Mouse (Mus musculus): ENCODE measurements around the gene Ndufa3. TPM values are rescaled to one million over a fixed set of nuclear protein-coding genes. Genes with fewer than 3 reads are reported as not detected.
A peak's percentile ranks its signal among the peaks of the same experiment; 100 is the strongest.

Gene Ndufa3
- polyA plus RNA-seq, 1 experiment from 2014 or later, result 405 TPM

DNA sequence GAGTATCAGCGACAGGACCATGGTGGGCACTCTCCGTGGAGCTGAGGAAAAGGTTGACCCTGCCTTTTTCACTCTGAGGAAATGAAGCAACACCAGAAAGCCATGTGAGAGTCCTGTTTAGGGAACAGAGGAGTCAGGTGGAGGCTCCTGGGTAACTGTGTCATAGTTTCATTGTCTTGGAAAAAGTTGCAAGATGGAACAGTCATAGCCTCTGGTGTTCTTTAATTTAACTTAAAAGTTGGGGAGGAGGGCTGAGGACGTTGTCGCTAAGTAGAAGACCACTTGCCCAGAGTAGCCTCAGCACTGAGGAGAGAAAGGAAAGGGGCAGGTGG is 1.1 kb upstream of the Ndufa3 start, which contains the start of gene Oscar:
Oscar (minus strand) TSS at position 101 of the 332 bp plus-strand sequence.
- DNase-seq (ENCODE audit: low spot score) (no peak), ATAC-seq (replicated peaks; ENCODE audit: low FRiP score) (no peak)
- H3K4me3 ChIP-seq (ENCODE audit: low read depth, low read length), result peak within 1 kb of the TSS; percentile 72
- WGBS, result 68% methylated on average over 4 of the region's 4 CpGs
- no peaks in the 10 kb centered on the region for H3K27me3 ChIP-seq (replicated peaks; ENCODE audit: control insufficient read depth, insufficient read depth, low read length)
- H3K27ac ChIP-seq (ENCODE audit: low read depth, low read length), result no peak within 1 kb of the TSS
- peaks cover 6% of the 10 kb centered on the region for H3K36me3 ChIP-seq (ENCODE audit: control insufficient read depth, insufficient read depth, low read length)
- no peak within 1 kb of the TSS for H3K9ac ChIP-seq (ENCODE audit: low read depth, low read length)
- H3K4me1 ChIP-seq (replicated peaks; ENCODE audit: control insufficient read depth, insufficient read depth, low read length), result peaks cover 2% of the 10 kb centered on the region
- peak within 1 kb of the TSS; percentile 53 for H3K4me2 ChIP-seq
- H3K9me3 ChIP-seq (ENCODE audit: control insufficient read depth, low read length), result no peaks in the 10 kb centered on the region

GRCm38 (mm10) chr7:3616389-3617241 is 558 bp upstream of the Ndufa3 start:
- WGBS, result 34% methylated on average over 6 of the region's 6 CpGs
- H3K27me3 ChIP-seq (replicated peaks; ENCODE audit: control insufficient read depth, insufficient read depth, low read length), result no peaks in the 10 kb centered on the region
- H3K36me3 ChIP-seq (ENCODE audit: control insufficient read depth, insufficient read depth, low read length), result peaks cover 6% of the 10 kb centered on the region
- no peak overlapping the region for H3K27ac ChIP-seq (ENCODE audit: low read depth, low read length)
- no peaks in the 10 kb centered on the region for H3K9me3 ChIP-seq (ENCODE audit: control insufficient read depth, low read length)
- ATAC-seq (replicated peaks; ENCODE audit: low FRiP score), result peak; percentile 40
- peak overlapping the region; percentile 53 for H3K4me2 ChIP-seq
- no peak for DNase-seq (ENCODE audit: low spot score)
- no peak overlapping the region for H3K9ac ChIP-seq (ENCODE audit: low read depth, low read length)
- peak overlapping the region; percentile 72 for H3K4me3 ChIP-seq (ENCODE audit: low read depth, low read length)
- peaks cover 2% of the 10 kb centered on the region for H3K4me1 ChIP-seq (replicated peaks; ENCODE audit: control insufficient read depth, insufficient read depth, low read length)

DNA sequence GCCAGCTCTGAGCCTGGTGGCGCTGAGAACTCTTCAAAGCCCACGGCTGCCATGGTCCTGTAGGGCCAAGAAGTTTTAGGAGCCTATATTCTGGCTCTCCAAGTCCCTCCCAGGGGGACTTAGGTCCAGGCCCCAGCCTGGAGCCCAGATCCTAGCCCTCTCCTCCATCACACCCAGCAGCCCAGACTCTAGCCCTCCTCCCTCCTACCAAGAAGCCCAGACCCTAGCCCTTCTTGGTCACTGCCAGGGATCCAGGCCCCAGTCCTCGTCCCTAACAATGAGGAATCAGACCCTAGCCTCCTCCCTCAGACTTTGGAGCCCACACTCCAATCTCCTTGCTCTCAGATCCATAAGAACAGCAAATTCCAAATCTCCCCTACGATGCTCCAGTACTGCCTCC is 11.9 kb downstream of the Ndufa3 start:
- H3K27ac ChIP-seq (ENCODE audit: low read depth, low read length), result no peak overlapping the region

DNA sequence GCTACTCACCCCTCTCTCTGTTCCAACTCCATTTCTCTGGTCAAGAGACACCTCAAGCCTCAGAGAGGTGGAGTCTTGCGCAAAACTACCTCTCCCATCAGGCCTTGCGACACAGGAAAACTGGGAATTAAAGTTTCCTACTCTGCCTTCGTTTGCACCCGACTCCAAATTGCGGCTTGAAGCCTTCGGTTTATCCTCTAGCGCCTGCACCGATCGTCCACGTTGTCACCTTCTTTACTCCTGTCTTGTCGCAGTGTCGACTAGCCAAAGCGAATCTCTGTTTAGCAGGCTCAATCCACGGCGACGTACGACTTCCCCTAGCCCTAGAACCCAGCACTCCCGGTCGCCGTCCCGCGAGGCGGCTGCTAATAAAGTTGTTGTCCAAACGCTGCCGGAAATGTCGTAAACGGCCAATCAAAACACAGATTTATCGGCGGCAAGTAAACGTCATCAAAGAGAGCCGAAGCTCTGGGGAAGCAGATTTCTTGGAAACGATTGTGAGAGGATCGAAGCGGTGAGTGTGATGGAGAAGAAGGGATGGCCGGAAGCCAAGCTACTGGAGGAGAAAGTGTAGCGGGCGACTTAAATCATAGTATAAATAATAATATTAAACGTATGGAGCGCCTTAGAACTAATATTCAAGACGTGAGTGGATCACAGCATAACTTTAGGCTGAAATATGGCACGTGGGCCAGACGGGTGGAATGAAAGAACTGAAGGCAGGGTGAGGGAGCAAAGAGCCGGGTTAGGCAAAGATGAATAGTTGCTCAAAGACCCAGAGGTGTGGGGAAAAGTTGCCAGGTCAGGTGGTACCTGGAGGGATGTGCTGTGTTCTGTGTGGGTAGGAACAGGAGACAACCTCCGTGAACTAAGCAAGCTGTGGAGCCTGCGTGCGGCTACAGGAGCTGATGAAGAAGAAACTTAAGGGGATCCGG is 12.6 kb downstream of the Ndufa3 start, which contains the start of the genes Tfpt and Prpf31:
Tfpt (minus strand) TSS at position 387 of the 935 bp plus-strand sequence.
Prpf31 (plus strand) TSS at position 443 of the 935 bp plus-strand sequence.
- DNase-seq (ENCODE audit: low spot score), result peak; percentile 94
- Histone ChIP-seq H3K27me3 (replicated peaks; ENCODE audit: control insufficient read depth, insufficient read depth, low read length) (no peaks in the 10 kb centered on the region), H3K9me3 (ENCODE audit: control insufficient read depth, low read length) (no peaks in the 10 kb centered on the region), H3K4me2 (peak within 1 kb of the TSS; percentile 87), H3K36me3 (ENCODE audit: control insufficient read depth, insufficient read depth, low read length) (peaks cover 8% of the 10 kb centered on the region; the same call in 1 of the 2 replicates), H3K27ac (ENCODE audit: low read depth, low read length) (peak within 1 kb of the TSS; percentile 40; the same call in 1 of the 2 replicates), H3K4me1 (replicated peaks; ENCODE audit: control insufficient read depth, insufficient read depth, low read length) (peaks cover 15% of the 10 kb centered on the region), H3K4me3 (ENCODE audit: low read depth, low read length) (peak within 1 kb of the TSS; percentile 72), H3K9ac (ENCODE audit: low read depth, low read length) (peak within 1 kb of the TSS; percentile 72)
- WGBS, result under 1% methylated on average over 47 of the region's 47 CpGs
- peak; percentile 86 for ATAC-seq (replicated peaks; ENCODE audit: low FRiP score)

More for the DNA sequence above, 11.9 kb downstream of the Ndufa3 start:
- no peak for DNase-seq (ENCODE audit: low spot score)
- WGBS, result 32% methylated on average over 4 of the region's 4 CpGs
- H3K9ac ChIP-seq (ENCODE audit: low read depth, low read length), result peak overlapping the region; percentile 72
- peak overlapping the region; percentile 87 for H3K4me2 ChIP-seq
- peak; percentile 41 for ATAC-seq (replicated peaks; ENCODE audit: low FRiP score)
- no peaks in the 10 kb centered on the region for H3K9me3 ChIP-seq (ENCODE audit: control insufficient read depth, low read length)
- H3K4me1 ChIP-seq (replicated peaks; ENCODE audit: control insufficient read depth, insufficient read depth, low read length), result peaks cover 15% of the 10 kb centered on the region
- peaks cover 10% of the 10 kb centered on the region for H3K36me3 ChIP-seq (ENCODE audit: control insufficient read depth, insufficient read depth, low read length)
- peak overlapping the region; percentile 72 for H3K4me3 ChIP-seq (ENCODE audit: low read depth, low read length)
- H3K27me3 ChIP-seq (replicated peaks; ENCODE audit: control insufficient read depth, insufficient read depth, low read length), result no peaks in the 10 kb centered on the region

DNA sequence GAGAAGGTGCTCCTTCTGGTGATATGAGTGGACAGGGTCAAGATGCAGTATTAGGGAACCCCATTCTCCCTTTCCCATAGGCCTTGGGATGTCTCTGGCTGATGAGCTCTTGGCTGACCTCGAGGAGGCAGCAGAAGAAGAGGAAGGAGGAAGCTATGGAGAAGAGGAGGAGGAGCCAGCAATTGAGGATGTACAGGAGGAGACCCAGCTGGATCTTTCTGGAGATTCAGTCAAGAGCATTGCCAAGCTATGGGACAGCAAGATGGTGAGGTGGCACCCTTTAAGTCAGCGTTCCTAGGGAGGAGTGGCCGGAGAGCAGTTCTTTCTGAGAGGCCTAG is 13.3 kb downstream of the Ndufa3 start:
- no peaks in the 10 kb centered on the region for H3K9me3 ChIP-seq (ENCODE audit: control insufficient read depth, low read length)
- 49% methylated on average over 3 of the region's 3 CpGs for WGBS
- H3K4me3 ChIP-seq (ENCODE audit: low read depth, low read length), result peak overlapping the region; percentile 72
- peak; percentile 7; the same call in 1 of the 2 replicates for ATAC-seq (replicated peaks; ENCODE audit: low FRiP score)
- peak overlapping the region; percentile 87 for H3K4me2 ChIP-seq
- peaks cover 15% of the 10 kb centered on the region for H3K4me1 ChIP-seq (replicated peaks; ENCODE audit: control insufficient read depth, insufficient read depth, low read length)
- DNase-seq (ENCODE audit: low spot score), result no peak
- H3K9ac ChIP-seq (ENCODE audit: low read depth, low read length), result peak overlapping the region; percentile 72
- peak overlapping the region; percentile 35; the same call in 1 of the 2 replicates for H3K27ac ChIP-seq (ENCODE audit: low read depth, low read length)
- H3K27me3 ChIP-seq (replicated peaks; ENCODE audit: control insufficient read depth, insufficient read depth, low read length), result no peaks in the 10 kb centered on the region
- H3K36me3 ChIP-seq (ENCODE audit: control insufficient read depth, insufficient read depth, low read length), result peaks cover 8% of the 10 kb centered on the region; the same call in 1 of the 2 replicates

- Histone ChIP-seq H3K4me2 (peak overlapping the region; percentile 90), H3K27me3 (replicated peaks; ENCODE audit: control insufficient read depth, insufficient read depth, low read length) (no peaks in the 10 kb centered on the region), H3K9ac (ENCODE audit: low read depth, low read length) (no peak overlapping the region), H3K36me3 (ENCODE audit: control insufficient read depth, insufficient read depth, low read length) (peaks cover 21% of the 10 kb centered on the region), H3K4me3 (ENCODE audit: low read depth, low read length) (no peak overlapping the region), H3K4me1 (replicated peaks; ENCODE audit: control insufficient read depth, insufficient read depth, low read length) (peaks cover 25% of the 10 kb centered on the region), H3K27ac (ENCODE audit: low read depth, low read length) (no peak overlapping the region), H3K9me3 (ENCODE audit: control insufficient read depth, low read length) (no peaks in the 10 kb centered on the region)
- DNase-seq (ENCODE audit: low spot score), result no peak
- ATAC-seq (replicated peaks; ENCODE audit: low FRiP score), result no peak
- WGBS, result 57% methylated on average over 5 of the region's 5 CpGs
Measured at GRCm38 (mm10) chr7:3643412-3643811, 26.2 kb downstream of the Ndufa3 start.

DNA sequence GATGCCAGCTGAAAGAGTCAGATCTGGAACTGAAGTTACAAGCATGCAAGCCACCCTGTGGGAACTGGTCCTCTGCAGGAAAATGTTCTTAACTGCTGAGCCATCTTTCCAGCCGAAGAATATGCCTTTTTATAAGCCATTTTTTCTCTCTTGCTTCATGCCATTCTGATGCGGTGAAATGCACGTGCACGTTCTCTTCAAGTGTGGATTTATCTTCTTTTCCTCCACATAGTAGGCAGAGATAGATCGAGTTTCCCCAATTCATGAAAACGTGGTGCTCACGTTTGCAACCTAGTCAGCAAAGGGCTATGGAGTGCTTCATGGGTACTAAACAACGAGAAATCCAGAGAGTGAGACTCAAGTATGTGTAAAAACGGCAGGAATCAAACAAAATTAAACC is 26.7 kb downstream of the Ndufa3 start:
- Histone ChIP-seq H3K36me3 (ENCODE audit: control insufficient read depth, insufficient read depth, low read length) (peaks cover 19% of the 10 kb centered on the region), H3K27ac (ENCODE audit: low read depth, low read length) (peak overlapping the region; percentile 6; the same call in 1 of the 2 replicates), H3K27me3 (replicated peaks; ENCODE audit: control insufficient read depth, insufficient read depth, low read length) (no peaks in the 10 kb centered on the region), H3K9ac (ENCODE audit: low read depth, low read length) (0 out of 2 replicates have a peak overlapping the region, but pooled peaks have one; percentile 20), H3K4me3 (ENCODE audit: low read depth, low read length) (peak overlapping the region; percentile 99), H3K4me2 (peak overlapping the region; percentile 90), H3K9me3 (ENCODE audit: control insufficient read depth, low read length) (no peaks in the 10 kb centered on the region), H3K4me1 (replicated peaks; ENCODE audit: control insufficient read depth, insufficient read depth, low read length) (peaks cover 29% of the 10 kb centered on the region)
- WGBS, result 18% methylated on average over 9 of the region's 9 CpGs
- no peak for ATAC-seq (replicated peaks; ENCODE audit: low FRiP score)
- DNase-seq (ENCODE audit: low spot score), result no peak

GRCm38 (mm10) chr7:3644348-3644671 is 27.1 kb downstream of the Ndufa3 start:
- Histone ChIP-seq H3K9ac (ENCODE audit: low read depth, low read length) (0 out of 2 replicates have a peak overlapping the region, but pooled peaks have one; percentile 20), H3K36me3 (ENCODE audit: control insufficient read depth, insufficient read depth, low read length) (peaks cover 15% of the 10 kb centered on the region)
- DNase-seq (ENCODE audit: low spot score), result no peak

More at GRCm38 (mm10) chr7:3644348-3644671, 27.1 kb downstream of the Ndufa3 start:
- Histone ChIP-seq H3K4me3 (ENCODE audit: low read depth, low read length) (peak overlapping the region; percentile 99), H3K4me1 (replicated peaks; ENCODE audit: control insufficient read depth, insufficient read depth, low read length) (peaks cover 29% of the 10 kb centered on the region), H3K9me3 (ENCODE audit: control insufficient read depth, low read length) (no peaks in the 10 kb centered on the region), H3K27me3 (replicated peaks; ENCODE audit: control insufficient read depth, insufficient read depth, low read length) (no peaks in the 10 kb centered on the region), H3K4me2 (peak overlapping the region; percentile 90), H3K27ac (ENCODE audit: low read depth, low read length) (peak overlapping the region; percentile 6)
- ATAC-seq (replicated peaks; ENCODE audit: low FRiP score), result no peak
- 0% methylated on average over 11 of the region's 11 CpGs for WGBS

Data from liver, embryonic 11.5 days (tissue).